Mouse (Mus musculus): ENCODE data around the gene Cby1. TPM values are rescaled to one million over a fixed set of nuclear protein-coding genes. Genes with fewer than 3 reads are reported as not detected.

Gene Cby1
- polyA plus RNA-seq, 1 experiment from 2014 or later: 60.3 TPM

- Histone ChIP-seq H3K9me3 (no peaks in the 10 kb centered on the region), H3K4me2 (replicated peaks) (no peak overlapping the region), H3K4me3 (no peak overlapping the region), H3K27me3 (no peaks in the 10 kb centered on the region), H3K9ac (0 out of 2 replicates have a peak overlapping the region, but pooled peaks have one; percentile 15), H3K36me3 (no peaks in the 10 kb centered on the region), H3K27ac (no peak overlapping the region), H3K4me1 (peaks cover 45% of the 10 kb centered on the region)
- no peak for ATAC-seq (ENCODE audit: insufficient number of reproducible peaks, insufficient read depth, low FRiP score, low TSS enrichment)
- WGBS: 89% methylated on average over 6 of the region's 6 CpGs
These were observed 24.1 kb downstream of the Cby1 start for GRCm38 (mm10) chr15:79683146-79683545.

DNA sequence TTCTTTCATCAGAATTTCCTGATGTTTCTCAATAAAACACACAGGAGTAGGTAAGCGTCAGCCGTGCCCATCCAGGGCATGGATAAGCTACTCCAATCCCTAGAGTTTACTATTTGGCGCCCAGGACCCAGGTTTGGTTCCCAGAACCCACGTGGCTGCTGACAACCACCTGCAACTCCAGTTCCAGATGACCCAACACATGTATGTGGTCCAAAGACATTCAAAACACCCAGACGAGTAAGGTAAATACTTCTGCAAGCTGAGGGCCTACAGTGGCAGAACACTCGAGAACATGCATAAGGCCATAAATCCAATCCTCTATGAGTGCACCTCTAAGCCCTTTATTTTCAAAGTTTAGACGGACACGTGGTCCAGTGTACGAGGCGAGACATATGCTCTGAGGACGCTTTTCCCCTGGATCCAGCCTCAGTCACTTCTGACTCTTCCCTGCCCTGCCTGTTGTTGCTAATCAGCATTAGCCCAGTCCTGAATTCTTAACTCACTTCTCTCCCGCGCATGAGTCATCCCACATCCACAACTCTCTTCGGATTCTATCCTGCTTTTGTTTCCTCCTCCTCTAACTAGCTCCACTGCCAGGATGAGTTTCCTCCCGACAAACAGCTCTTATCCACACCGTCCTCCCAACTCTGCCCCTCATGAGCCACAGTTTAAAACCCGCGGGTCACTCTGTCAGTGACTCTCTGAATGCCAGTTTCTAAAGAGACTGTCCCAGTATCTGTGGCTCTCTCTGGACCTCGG, 24.9 kb downstream of the Cby1 start:
- no peaks in the 10 kb centered on the region for H3K36me3 ChIP-seq
- H3K4me2 ChIP-seq (replicated peaks): peak overlapping the region; percentile 78
- peak overlapping the region; percentile 77; the same call in 1 of the 2 replicates for H3K4me3 ChIP-seq
- 75% methylated on average over 19 of the region's 19 CpGs for WGBS
- H3K9me3 ChIP-seq: no peaks in the 10 kb centered on the region
- no peak overlapping the region; the same call in 1 of the 2 replicates for H3K9ac ChIP-seq
- H3K27ac ChIP-seq: no peak overlapping the region
- no peaks in the 10 kb centered on the region for H3K27me3 ChIP-seq
- ATAC-seq (ENCODE audit: insufficient number of reproducible peaks, insufficient read depth, low FRiP score, low TSS enrichment): no peak
- H3K4me1 ChIP-seq: peaks cover 50% of the 10 kb centered on the region

- Histone ChIP-seq H3K9me3 (no peaks in the 10 kb centered on the region), H3K36me3 (no peaks in the 10 kb centered on the region), H3K9ac (peak overlapping the region; percentile 89; the same call in 1 of the 2 replicates), H3K4me2 (replicated peaks) (peak overlapping the region; percentile 78), H3K27me3 (no peaks in the 10 kb centered on the region), H3K4me1 (peaks cover 54% of the 10 kb centered on the region), H3K27ac (no peak overlapping the region), H3K4me3 (peak overlapping the region; percentile 77)
- ATAC-seq (ENCODE audit: insufficient number of reproducible peaks, insufficient read depth, low FRiP score, low TSS enrichment): no peak
- WGBS: 78% methylated on average over 6 of the region's 6 CpGs
These were observed 25.6 kb downstream of the Cby1 start for GRCm38 (mm10) chr15:79684616-79685015.

DNA sequence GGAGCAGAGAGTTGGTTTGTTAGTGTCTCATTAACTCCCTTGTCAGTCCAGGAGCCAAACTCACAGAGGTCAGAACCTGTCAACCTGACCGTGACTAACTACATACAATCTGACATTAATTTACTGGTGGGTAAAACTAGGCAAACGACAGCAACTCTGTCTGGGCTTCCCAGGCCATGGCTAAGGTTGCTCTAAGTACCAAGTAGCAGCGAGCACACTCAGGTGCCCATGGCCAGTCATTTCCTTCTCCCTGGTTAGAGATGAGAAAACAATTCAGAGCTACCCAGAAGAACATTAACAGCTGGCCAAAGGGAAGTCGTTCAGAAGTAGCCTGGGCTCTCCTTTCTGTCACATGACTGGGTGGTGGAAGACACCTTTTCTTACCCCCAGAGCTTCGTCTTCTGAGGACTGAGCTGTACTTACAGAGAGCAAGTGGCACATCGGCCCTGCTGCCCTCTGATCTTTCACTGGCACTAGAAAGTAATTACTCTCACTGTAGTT, 26.2 kb downstream of the Cby1 start:
- Histone ChIP-seq H3K4me1 (peaks cover 55% of the 10 kb centered on the region), H3K27me3 (no peaks in the 10 kb centered on the region), H3K9ac (peak overlapping the region; percentile 89), H3K9me3 (no peaks in the 10 kb centered on the region), H3K36me3 (no peaks in the 10 kb centered on the region), H3K4me2 (replicated peaks) (peak overlapping the region; percentile 78), H3K27ac (no peak overlapping the region), H3K4me3 (peak overlapping the region; percentile 77)
- ATAC-seq (ENCODE audit: insufficient number of reproducible peaks, insufficient read depth, low FRiP score, low TSS enrichment): no peak
- WGBS: 29% methylated on average over 6 of the region's 6 CpGs

DNA sequence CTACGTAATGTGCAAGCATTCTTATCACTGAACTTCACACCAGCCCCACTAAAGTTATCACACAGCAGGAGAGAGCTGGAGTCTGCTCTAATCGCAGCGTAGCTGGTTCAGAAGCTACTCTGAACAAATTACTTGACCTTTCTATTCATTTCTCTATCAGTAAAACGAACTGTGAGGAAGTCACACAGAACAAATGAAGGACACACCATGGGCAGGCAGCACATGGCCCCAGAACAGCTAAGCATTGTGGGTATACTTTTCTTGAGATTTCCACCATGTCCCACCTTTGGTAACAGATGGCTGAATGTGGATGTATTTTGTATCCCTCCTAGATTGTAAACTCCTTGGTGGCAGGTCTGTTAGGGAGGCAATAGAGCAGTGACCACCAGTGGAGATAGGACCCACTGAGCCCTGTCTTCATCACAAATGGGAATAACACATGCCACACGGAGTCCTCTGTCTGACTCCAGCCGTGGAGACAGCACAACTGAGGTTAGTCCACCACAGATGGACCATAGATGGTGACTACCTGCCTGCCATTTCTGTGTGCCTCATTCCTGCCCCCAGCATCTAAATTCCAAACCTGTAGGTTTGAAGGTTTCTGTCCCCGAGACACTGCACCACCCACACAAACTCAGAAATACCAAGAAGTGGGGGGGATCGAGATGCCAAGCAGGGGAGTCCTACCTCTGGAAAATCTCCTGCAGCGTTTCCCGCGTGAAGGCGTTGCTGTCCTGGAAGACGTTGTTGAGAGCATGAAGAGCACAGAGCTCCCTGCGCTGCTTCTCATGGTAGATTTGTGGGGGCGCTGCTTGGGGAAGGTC, 27.3 kb downstream of the Cby1 start:
- Histone ChIP-seq H3K27me3 (no peaks in the 10 kb centered on the region), H3K4me3 (peak overlapping the region; percentile 77), H3K4me2 (replicated peaks) (peak overlapping the region; percentile 78), H3K27ac (0 out of 2 replicates have a peak overlapping the region, but pooled peaks have one; percentile 18), H3K9me3 (no peaks in the 10 kb centered on the region), H3K4me1 (peaks cover 55% of the 10 kb centered on the region), H3K36me3 (no peaks in the 10 kb centered on the region), H3K9ac (peak overlapping the region; percentile 89)
- no peak for ATAC-seq (ENCODE audit: insufficient number of reproducible peaks, insufficient read depth, low FRiP score, low TSS enrichment)
- 16% methylated on average over 15 of the region's 15 CpGs for WGBS

- 0% methylated on average over 33 of the region's 33 CpGs for WGBS
- peak overlapping the region; percentile 78 for H3K4me2 ChIP-seq (replicated peaks)
- ATAC-seq (ENCODE audit: insufficient number of reproducible peaks, insufficient read depth, low FRiP score, low TSS enrichment): no peak
- peak overlapping the region; percentile 77 for H3K4me3 ChIP-seq
- H3K9me3 ChIP-seq: no peaks in the 10 kb centered on the region
- H3K4me1 ChIP-seq: peaks cover 60% of the 10 kb centered on the region
- no peaks in the 10 kb centered on the region for H3K27me3 ChIP-seq
- peak overlapping the region; percentile 89 for H3K9ac ChIP-seq
- no peaks in the 10 kb centered on the region for H3K36me3 ChIP-seq
- H3K27ac ChIP-seq: peak overlapping the region; percentile 97
These were observed 28.2 kb downstream of the Cby1 start for GRCm38 (mm10) chr15:79687175-79687574.

GRCm38 (mm10) chr15:79687646-79688267, 28.8 kb downstream of the Cby1 start, which contains the start of gene Josd1:
Gene Josd1 (minus strand): TSS chr15:79687919.
- Histone ChIP-seq H3K4me1 (peaks cover 60% of the 10 kb centered on the region), H3K9me3 (no peaks in the 10 kb centered on the region), H3K27ac (peak within 1 kb of the TSS; percentile 97), H3K4me3 (peak within 1 kb of the TSS; percentile 77), H3K4me2 (replicated peaks) (peak within 1 kb of the TSS; percentile 78), H3K27me3 (no peaks in the 10 kb centered on the region), H3K9ac (peak within 1 kb of the TSS; percentile 89), H3K36me3 (no peaks in the 10 kb centered on the region)
- under 1% methylated on average over 63 of the region's 72 CpGs for WGBS
- ATAC-seq (ENCODE audit: insufficient number of reproducible peaks, insufficient read depth, low FRiP score, low TSS enrichment): peak; percentile 37

DNA sequence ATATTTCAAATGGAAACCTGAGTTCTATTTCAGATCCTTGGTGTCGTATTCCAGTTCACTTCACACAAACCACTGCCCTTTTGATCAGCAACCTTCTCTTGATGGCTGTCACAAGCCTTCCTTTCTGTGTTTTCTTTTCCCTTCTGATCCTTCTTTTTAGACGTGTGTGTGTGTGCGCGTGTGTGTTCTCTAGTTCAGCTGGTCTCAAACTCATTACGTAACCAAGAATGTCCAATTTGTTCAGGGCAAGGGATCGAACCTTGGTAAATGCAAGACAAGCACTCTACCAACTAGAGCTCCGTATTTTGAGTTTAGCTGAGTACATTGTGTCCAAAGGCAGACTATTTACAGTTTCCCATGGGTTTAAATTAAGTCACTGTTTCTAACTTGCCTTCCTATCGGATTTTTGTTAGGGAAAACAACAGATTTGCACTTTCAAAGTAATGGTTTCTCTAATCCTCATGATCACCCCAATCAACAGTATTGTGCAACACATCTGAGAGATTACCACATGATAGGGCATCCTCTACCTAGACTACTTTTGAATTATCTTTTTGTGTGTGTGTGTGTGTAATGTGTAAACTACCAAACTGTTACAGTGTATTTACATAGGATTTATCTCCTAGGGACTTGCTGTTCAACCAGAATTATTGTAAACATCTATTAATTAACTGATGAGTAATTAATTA, 29.4 kb downstream of the Cby1 start:
- ATAC-seq (ENCODE audit: insufficient number of reproducible peaks, insufficient read depth, low FRiP score, low TSS enrichment): no peak
- H3K27ac ChIP-seq: peak overlapping the region; percentile 97
- peak overlapping the region; percentile 89 for H3K9ac ChIP-seq
- H3K36me3 ChIP-seq: no peaks in the 10 kb centered on the region
- H3K9me3 ChIP-seq: no peaks in the 10 kb centered on the region
- H3K27me3 ChIP-seq: no peaks in the 10 kb centered on the region
- H3K4me1 ChIP-seq: peaks cover 58% of the 10 kb centered on the region
- peak overlapping the region; percentile 77 for H3K4me3 ChIP-seq
- peak overlapping the region; percentile 78 for H3K4me2 ChIP-seq (replicated peaks)
- WGBS: 3% methylated on average over 8 of the region's 8 CpGs

DNA sequence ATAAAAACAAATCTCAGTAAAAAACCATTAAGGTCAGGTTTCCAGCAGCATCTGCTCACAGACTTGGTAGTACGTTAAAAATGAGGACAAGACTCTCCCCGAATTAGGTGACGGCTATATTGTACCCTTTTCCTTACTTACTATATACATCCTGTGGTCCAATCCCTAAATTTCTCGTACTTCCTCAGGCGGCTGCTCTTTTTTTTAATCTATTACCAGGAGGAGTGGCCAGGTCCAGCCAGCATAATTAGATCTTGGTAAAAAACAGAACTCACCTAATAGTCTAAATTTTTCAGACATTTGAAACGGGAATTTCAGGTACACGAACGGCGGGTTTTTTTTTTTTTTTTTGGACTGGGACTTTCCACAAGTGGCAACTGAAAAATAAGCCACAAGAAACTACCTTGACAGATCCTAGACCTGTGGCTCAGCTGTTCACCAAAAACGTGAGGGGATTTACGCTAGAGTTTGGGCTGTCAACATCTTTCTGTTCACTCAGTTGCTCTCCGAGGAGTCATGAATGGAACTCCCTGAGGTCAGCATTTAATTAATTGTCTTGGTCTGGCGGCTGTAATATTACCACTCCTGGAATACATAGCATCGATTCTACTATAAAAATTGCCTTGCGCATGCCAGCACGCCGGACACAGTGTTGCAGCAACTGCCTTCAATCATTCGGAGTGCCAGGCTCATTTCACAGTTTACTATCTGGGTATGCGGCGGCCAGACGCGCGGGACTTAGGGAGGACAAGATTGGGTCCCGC, 30.8 kb downstream of the Cby1 start:
- 14% methylated on average over 24 of the region's 24 CpGs for WGBS
- H3K27ac ChIP-seq: no peak overlapping the region
- H3K4me3 ChIP-seq: peak overlapping the region; percentile 71
- H3K4me1 ChIP-seq: peaks cover 47% of the 10 kb centered on the region
- peaks cover 9% of the 10 kb centered on the region; the same call in 1 of the 2 replicates for H3K36me3 ChIP-seq
- H3K9me3 ChIP-seq: no peaks in the 10 kb centered on the region
- no peak for ATAC-seq (ENCODE audit: insufficient number of reproducible peaks, insufficient read depth, low FRiP score, low TSS enrichment)
- H3K27me3 ChIP-seq: no peaks in the 10 kb centered on the region
- H3K9ac ChIP-seq: no peak overlapping the region
- H3K4me2 ChIP-seq (replicated peaks): peak overlapping the region; percentile 83

GRCm38 (mm10) chr15:79690426-79691022, 31.5 kb downstream of the Cby1 start, which contains the start of gene Gtpbp1:
Gene Gtpbp1 (plus strand): TSS chr15:79690845.
- H3K4me2 ChIP-seq (replicated peaks): peak within 1 kb of the TSS; percentile 83
- peak within 1 kb of the TSS; percentile 71 for H3K4me3 ChIP-seq
- H3K4me1 ChIP-seq: peaks cover 40% of the 10 kb centered on the region
- H3K9me3 ChIP-seq: no peaks in the 10 kb centered on the region
- peaks cover 9% of the 10 kb centered on the region; the same call in 1 of the 2 replicates for H3K36me3 ChIP-seq
- H3K27me3 ChIP-seq: no peaks in the 10 kb centered on the region
- WGBS: 1% methylated on average over 45 of the region's 45 CpGs
- peak within 1 kb of the TSS; percentile 68; the same call in 1 of the 2 replicates for H3K27ac ChIP-seq
- ATAC-seq (ENCODE audit: insufficient number of reproducible peaks, insufficient read depth, low FRiP score, low TSS enrichment): peak; percentile 97
- H3K9ac ChIP-seq: peak within 1 kb of the TSS; percentile 78

All from embryonic facial prominence, embryonic 12.5 days (tissue).